Mouse (Mus musculus): ENCODE measurements around the gene Gm3411. TPM values are rescaled to one million over a fixed set of nuclear protein-coding genes. Genes with fewer than 3 reads are reported as not detected.
"Not testable (repeated sequence)": the region's sequence is repeated elsewhere in the genome, so short reads cannot be mapped to it uniquely, and the experiment has no call there.

Gene Gm3411
- polyA plus RNA-seq (2015; fragmentation: Nextera tagmentation; extraction: Ambion mirVana) = 10.7 and 10.8 TPM in 2 replicates

GRCm38 (mm10) chr14:6286931-6287715 lies at the start of gene Gm3411:
TSS of gene Gm3411 (minus strand) at chr14:6287250.
- not testable (repeated sequence) for H3K27me3 ChIP-seq (replicated peaks; ENCODE audit: control insufficient read depth, insufficient read depth, low read length); H3K9me3 ChIP-seq (ENCODE audit: control insufficient read depth, low read length); ATAC-seq; H3K36me3 ChIP-seq (ENCODE audit: control insufficient read depth, insufficient read depth, low read length); H3K4me1 ChIP-seq (ENCODE audit: control insufficient read depth, insufficient read depth, low read depth, low read length)
- 0 out of 2 replicates have a peak within 1 kb of the TSS, but pooled peaks have one; percentile 17 for H3K27ac ChIP-seq (ENCODE audit: low read depth, low read length)
- H3K4me3 ChIP-seq (ENCODE audit: low read length) = peak within 1 kb of the TSS; percentile 53
- under 1% methylated on average over 40 of the region's 57 CpGs for WGBS
- peak within 1 kb of the TSS; percentile 60 for H3K4me2 ChIP-seq (ENCODE audit: low read length)
- peak within 1 kb of the TSS; percentile 70 for H3K9ac ChIP-seq (ENCODE audit: low read depth, low read length)

- ATAC-seq; H3K9ac ChIP-seq (ENCODE audit: low read depth, low read length); H3K27ac ChIP-seq (ENCODE audit: low read depth, low read length); H3K4me2 ChIP-seq (ENCODE audit: low read length); H3K36me3 ChIP-seq (ENCODE audit: control insufficient read depth, insufficient read depth, low read length); H3K4me3 ChIP-seq (ENCODE audit: low read length); H3K27me3 ChIP-seq (replicated peaks; ENCODE audit: control insufficient read depth, insufficient read depth, low read length); H3K9me3 ChIP-seq (ENCODE audit: control insufficient read depth, low read length); H3K4me1 ChIP-seq (ENCODE audit: control insufficient read depth, insufficient read depth, low read depth, low read length): not testable (repeated sequence)
- WGBS = 78% methylated on average over 2 of the region's 2 CpGs
Observed at GRCm38 (mm10) chr14:6304743-6305142, 17.7 kb upstream of the Gm3411 start, which contains the start of gene Gm21103. TSS of gene Gm21103 (minus strand) at chr14:6304843.

GRCm38 (mm10) chr14:6219192-6219591 lies 67.9 kb downstream of the Gm3411 start, which contains the start of gene Gm21560:
TSS of gene Gm21560 (minus strand) at chr14:6219292.
- 87% methylated on average over 1 of the region's 2 CpGs for WGBS

More at GRCm38 (mm10) chr14:6219192-6219591, 67.9 kb downstream of the Gm3411 start, which contains the start of gene Gm21560:
- H3K27me3 ChIP-seq (replicated peaks; ENCODE audit: control insufficient read depth, insufficient read depth, low read length); H3K4me2 ChIP-seq (ENCODE audit: low read length); H3K9ac ChIP-seq (ENCODE audit: low read depth, low read length); H3K4me3 ChIP-seq (ENCODE audit: low read length); H3K36me3 ChIP-seq (ENCODE audit: control insufficient read depth, insufficient read depth, low read length); H3K9me3 ChIP-seq (ENCODE audit: control insufficient read depth, low read length); H3K27ac ChIP-seq (ENCODE audit: low read depth, low read length); H3K4me1 ChIP-seq (ENCODE audit: control insufficient read depth, insufficient read depth, low read depth, low read length); ATAC-seq: not testable (repeated sequence)

Other genes starting within 250 kb of the Gm3411 start
- 0.16 TPM in 1 of 2 replicates, not detected in the other for gene Gm6337, start 229.0 kb downstream of the Gm3411 start, polyA plus RNA-seq (2015; fragmentation: Nextera tagmentation; extraction: Ambion mirVana)
- gene Gm8206, start 193.3 kb downstream of the Gm3411 start, polyA plus RNA-seq (2015; fragmentation: Nextera tagmentation; extraction: Ambion mirVana) = 6.1 and 9.0 TPM in 2 replicates
- gene Gm3468, start 178.6 kb downstream of the Gm3411 start, polyA plus RNA-seq (2015; fragmentation: Nextera tagmentation; extraction: Ambion mirVana) = 4.9 and 5.1 TPM in 2 replicates
- not detected in 2 replicates for gene Gm3476, start 161.4 kb downstream of the Gm3411 start, polyA plus RNA-seq (2015; fragmentation: Nextera tagmentation; extraction: Ambion mirVana)
- not detected in 2 replicates for gene Gm21560, start 68.0 kb downstream of the Gm3411 start, polyA plus RNA-seq (2015; fragmentation: Nextera tagmentation; extraction: Ambion mirVana)
- gene Gm21103, start 17.6 kb upstream of the Gm3411 start, polyA plus RNA-seq (2015; fragmentation: Nextera tagmentation; extraction: Ambion mirVana) = not detected in 2 replicates
- not detected in 2 replicates for gene Gm3618, start 56.4 kb upstream of the Gm3411 start, polyA plus RNA-seq (2015; fragmentation: Nextera tagmentation; extraction: Ambion mirVana)
- not detected in 2 replicates for gene Gm16440, start 103.1 kb upstream of the Gm3411 start, polyA plus RNA-seq (2015; fragmentation: Nextera tagmentation; extraction: Ambion mirVana)
- 7.0 and 9.2 TPM in 2 replicates for gene Gm3591, start 125.2 kb upstream of the Gm3411 start, polyA plus RNA-seq (2015; fragmentation: Nextera tagmentation; extraction: Ambion mirVana)
- not detected in 2 replicates for gene Gm3594, start 157.4 kb upstream of the Gm3411 start, polyA plus RNA-seq (2015; fragmentation: Nextera tagmentation; extraction: Ambion mirVana)

Data from hindbrain, embryonic 16.5 days (tissue).